Mouse (Mus musculus) cerebellum, adult 2 months (tissue): ENCODE results near the gene Tspan2. TPM values are rescaled to one million over a fixed set of nuclear protein-coding genes. Genes with fewer than 3 reads are reported as not detected.

Source experiments
- DNase-seq, 2 experiments: peaks; one replicate each; pipeline ENCODE4 v3.0.0; 2021
- H3K27ac ChIP-seq: fragments of 200-500 bp; 2 replicates; pipeline ENCODE4 v1.5.1; 2012; ENCODE audit warnings: low read length, control low read depth, inconsistent platforms; ENCODE audit not compliant: insufficient read depth
- H3K27me3 ChIP-seq: fragments of 200-500 bp; 2 replicates; pipeline ENCODE4 v1.6.1; 2012; ENCODE audit warnings: inconsistent platforms, mild to moderate bottlenecking, low read length, moderate library complexity; ENCODE audit not compliant: control insufficient read depth, insufficient read depth
- H3K4me1 ChIP-seq: fragments of 200-500 bp; 2 replicates; pipeline ENCODE4 v1.6.1; 2011; ENCODE audit warnings: low read length; ENCODE audit not compliant: control insufficient read depth, insufficient read depth
- H3K4me3 ChIP-seq: fragments of 200-500 bp; replicated peaks from 2 replicates; pipeline ENCODE3; 2011; ENCODE audit warnings: mild to moderate bottlenecking, low read depth, low read length, control low read depth; ENCODE audit not compliant: insufficient read depth
- CTCF ChIP-seq: fragments of 200-500 bp; IDR thresholded peaks from 2 replicates; pipeline ENCODE4 v1.5.1; 2011; ENCODE audit warnings: low read depth, mild to moderate bottlenecking, control low read depth, low read length, moderate library complexity, borderline replicate concordance; ENCODE audit not compliant: insufficient read depth
- POLR2A ChIP-seq: fragments of 200-500 bp; IDR thresholded peaks from 2 replicates; pipeline ENCODE4 v1.6.1; 2011; ENCODE audit warnings: low read length, control low read depth, borderline replicate concordance; ENCODE audit not compliant: insufficient read depth
- WGBS: fragments of 180-500 bp; shearing (Covaris S2); methylation state at CpG from one replicate; pipeline ENCODE4 v1.1.7; 2018; 5-methylcytosine and 5-hydroxymethylcytosine counted together
- polyA plus RNA-seq: library from polyadenylated mRNA; depleted of rRNA; stranded (reverse); fragments of >200 nt; gene quantifications from 2 replicates; pipeline ENCODE4 v1.2.3, GENCODE M21; 2012

The Tspan2 gene
- polyA plus RNA-seq, 1 experiment = 110 TPM

DNA sequence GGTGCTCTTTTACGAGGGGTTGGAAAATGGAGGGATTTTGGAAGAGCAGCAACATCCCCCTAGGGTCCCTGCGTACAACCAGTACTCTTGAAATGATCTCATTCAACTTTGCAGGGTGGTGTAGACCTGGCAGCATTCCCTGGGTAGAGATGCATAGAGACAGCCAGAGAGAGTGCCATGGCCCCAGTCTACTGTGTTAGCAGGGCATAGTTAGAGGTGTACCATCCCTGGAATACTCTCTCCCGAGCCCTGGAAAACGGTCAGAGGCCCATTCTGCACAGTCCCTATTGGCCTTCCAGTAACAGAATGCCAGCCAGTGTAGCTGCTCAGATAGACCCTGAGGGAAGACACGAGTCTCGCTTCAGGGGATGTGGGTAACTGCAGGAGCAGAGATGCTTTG is 1.3 kb downstream of the Tspan2 start:
- H3K27ac ChIP-seq = no peak overlapping the region
- 66% methylated on average over 6 of the region's 6 CpGs for WGBS

DNA sequence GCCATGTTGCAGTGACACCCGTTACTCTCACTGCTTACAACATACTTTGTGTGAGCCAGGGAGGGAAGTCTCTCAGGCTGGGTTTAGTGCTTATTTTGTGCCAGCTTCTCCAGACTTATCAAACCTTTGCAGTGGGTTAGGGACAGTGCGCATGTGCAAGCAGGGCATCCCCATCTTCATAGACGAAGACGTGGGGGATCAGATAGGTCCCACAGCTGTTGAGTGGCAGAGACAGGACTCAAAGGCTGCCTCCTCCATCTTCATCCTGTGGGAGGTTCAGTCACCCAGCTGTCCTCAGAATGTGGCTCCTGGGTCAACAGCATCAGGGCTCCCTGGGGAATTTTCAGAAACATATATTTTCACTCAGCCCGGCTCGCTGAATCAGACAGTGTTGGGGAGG is 2.1 kb downstream of the Tspan2 start:
- 83% methylated on average over 6 of the region's 6 CpGs for whole genome bisulfite sequencing
- no peak for DNase-seq
- H3K4me3 ChIP-seq = no peak overlapping the region
- peaks cover 7% of the 10 kb centered on the region for H3K4me1 ChIP-seq
- H3K27me3 ChIP-seq = no peaks in the 10 kb centered on the region
- no peak for TF ChIP-seq CTCF
- TF ChIP-seq POLR2A = no peak
- no peak overlapping the region; the same call in 1 of the 2 replicates for H3K27ac ChIP-seq

More for the DNA sequence above, 1.3 kb downstream of the Tspan2 start:
- DNase-seq = peak; percentile 26 to 30
- TF ChIP-seq POLR2A = no peak
- no peak for TF ChIP-seq CTCF
- no peaks in the 10 kb centered on the region for H3K27me3 ChIP-seq
- H3K4me3 ChIP-seq = peak overlapping the region; percentile 11
- peaks cover 7% of the 10 kb centered on the region for H3K4me1 ChIP-seq

DNA sequence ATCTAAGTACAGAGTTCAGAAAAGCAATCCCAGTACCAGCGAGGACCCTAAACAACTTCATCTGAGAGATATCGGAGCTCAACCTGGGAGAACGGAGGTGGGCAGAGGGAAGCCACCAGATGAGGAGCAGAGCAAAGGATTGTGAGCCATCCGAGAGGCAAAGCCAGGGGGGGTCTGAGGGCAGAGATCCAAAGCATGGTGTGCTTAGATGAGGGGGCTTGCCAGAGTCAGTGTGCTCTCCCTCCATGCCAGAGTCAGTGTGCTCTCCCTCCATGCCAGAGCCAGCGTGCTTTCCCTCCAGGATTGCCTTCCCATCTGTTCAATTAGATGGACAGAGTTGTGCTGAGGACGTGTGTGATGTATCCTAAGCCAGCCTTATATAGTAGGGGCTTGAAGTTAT is 2.8 kb downstream of the Tspan2 start:
- Histone ChIP-seq H3K4me1 (peaks cover 7% of the 10 kb centered on the region), H3K27me3 (no peaks in the 10 kb centered on the region), H3K4me3 (peak overlapping the region; percentile 26), H3K27ac (no peak overlapping the region)
- peak in 1 of 2 experiments; percentile 24 for DNase-seq
- TF ChIP-seq POLR2A (no peak), CTCF (no peak)
- 17% methylated on average over 6 of the region's 6 CpGs for WGBS

DNA sequence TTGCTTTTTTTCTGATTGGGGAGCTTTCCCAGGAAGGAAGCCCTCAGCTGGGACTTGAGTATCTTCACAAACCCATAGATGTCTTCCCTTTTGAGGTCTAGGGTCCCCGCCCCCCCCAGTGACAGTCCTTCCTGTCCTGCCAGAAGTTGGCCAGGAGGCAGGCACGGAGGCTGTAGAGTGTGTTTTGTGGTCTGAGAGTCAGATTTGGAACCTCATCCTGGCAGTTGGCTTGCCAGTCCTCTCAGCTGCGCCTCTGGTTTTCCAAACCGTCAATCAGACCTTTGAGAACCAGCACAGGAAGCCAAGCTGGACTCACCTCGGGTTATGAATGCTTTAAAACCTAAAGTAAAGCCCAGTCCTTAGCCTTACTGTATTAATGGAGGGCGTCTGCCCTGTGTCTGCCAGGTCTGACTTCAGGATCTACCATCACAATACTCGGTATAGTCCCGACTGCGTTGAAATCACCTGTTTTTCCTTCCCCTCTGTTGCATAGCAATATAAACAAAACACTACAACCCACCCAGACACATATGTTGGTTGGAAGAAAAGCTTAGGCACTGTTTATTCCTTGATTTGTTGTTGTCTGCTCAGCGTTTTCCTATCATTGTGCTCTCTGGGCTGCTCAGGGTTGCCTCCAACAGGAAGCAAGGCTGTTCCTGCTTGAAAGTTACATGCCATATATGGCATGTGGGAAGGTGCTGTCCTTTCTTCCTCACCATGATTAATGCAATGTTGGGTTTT is 4.0 kb downstream of the Tspan2 start:
- H3K4me1 ChIP-seq = peaks cover 7% of the 10 kb centered on the region
- no peaks in the 10 kb centered on the region for H3K27me3 ChIP-seq
- no peak overlapping the region; the same call in 1 of the 2 replicates for H3K27ac ChIP-seq
- WGBS = 60% methylated on average over 10 of the region's 10 CpGs
- TF ChIP-seq CTCF (no peak), POLR2A (no peak)
- DNase-seq = no peak
- no peak overlapping the region for H3K4me3 ChIP-seq

DNA sequence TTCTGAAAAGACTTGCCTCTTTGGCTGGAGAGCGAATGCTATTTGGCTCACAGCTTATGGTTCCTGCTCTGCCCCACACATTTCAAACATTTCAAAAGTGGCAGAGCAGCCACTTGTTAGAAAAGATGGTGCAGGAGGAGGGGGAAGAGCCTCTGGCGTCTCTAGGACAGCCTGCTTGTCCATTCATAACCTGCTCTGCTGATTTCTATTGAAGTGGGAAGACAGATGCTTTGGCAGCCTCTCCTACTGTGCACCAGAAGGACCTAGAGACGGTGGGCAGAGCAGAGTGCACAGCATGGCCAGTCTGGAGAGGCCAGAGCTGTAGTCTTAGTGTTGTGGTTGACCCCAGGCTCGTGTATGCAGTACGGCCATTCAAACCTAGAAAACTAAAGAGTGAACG is 4.6 kb downstream of the Tspan2 start:
- H3K27me3 ChIP-seq = no peaks in the 10 kb centered on the region
- no peak for TF ChIP-seq CTCF
- no peak for TF ChIP-seq POLR2A
- H3K4me3 ChIP-seq = no peak overlapping the region
- peaks cover 9% of the 10 kb centered on the region for H3K4me1 ChIP-seq
- DNase-seq = no peak
- 39% methylated on average over 6 of the region's 6 CpGs for WGBS
- H3K27ac ChIP-seq = no peak overlapping the region

DNA sequence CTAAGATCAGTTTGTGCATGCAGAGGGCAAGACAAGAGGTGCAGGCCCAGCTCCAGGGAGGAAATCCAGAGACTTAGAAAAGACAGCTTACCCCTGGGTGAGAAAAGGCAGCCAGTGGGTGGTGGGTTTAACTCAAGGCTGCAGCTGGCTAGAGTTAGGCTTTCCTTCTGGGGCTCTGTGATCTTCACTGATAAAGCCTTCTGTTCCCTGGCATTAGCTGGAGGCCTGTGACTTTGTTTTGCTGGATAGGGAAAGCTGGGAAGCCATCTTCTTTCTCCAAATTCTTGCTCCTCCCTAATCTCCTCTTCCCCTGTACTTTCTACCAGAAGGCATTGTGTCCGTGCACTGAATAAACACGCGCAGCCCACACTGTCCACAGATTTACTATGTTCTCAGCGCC is 8.4 kb downstream of the Tspan2 start:
- no peak overlapping the region for H3K27ac ChIP-seq
- DNase-seq = no peak
- no peak for TF ChIP-seq CTCF
- TF ChIP-seq POLR2A = no peak
- no peaks in the 10 kb centered on the region; the same call in 1 of the 2 replicates for H3K27me3 ChIP-seq
- H3K4me1 ChIP-seq = peaks cover 12% of the 10 kb centered on the region
- 86% methylated on average over 4 of the region's 4 CpGs for WGBS
- H3K4me3 ChIP-seq = no peak overlapping the region

DNA sequence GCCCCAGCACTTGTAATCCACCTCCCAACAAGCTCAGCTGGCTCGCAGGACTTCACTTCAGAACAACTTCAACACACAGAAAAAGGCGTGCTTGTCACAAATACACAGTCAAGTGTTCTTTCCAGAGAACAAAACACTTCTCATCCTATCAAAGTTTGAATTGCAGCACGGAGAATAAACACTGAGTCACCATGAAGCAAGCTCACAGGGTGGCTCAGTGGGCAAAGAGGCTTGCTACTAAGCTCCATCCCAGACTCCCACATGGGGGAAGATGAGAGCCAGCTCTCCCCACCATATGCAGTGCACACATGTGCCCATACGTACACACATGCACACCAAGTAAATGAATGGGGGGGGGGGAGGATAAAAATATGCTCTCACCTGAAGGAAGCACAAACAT is 8.9 kb downstream of the Tspan2 start:
- 84% methylated on average over 4 of the region's 4 CpGs for WGBS

More for the DNA sequence above, 8.9 kb downstream of the Tspan2 start:
- no peak for TF ChIP-seq POLR2A
- TF ChIP-seq CTCF = no peak
- Histone ChIP-seq H3K4me1 (peaks cover 12% of the 10 kb centered on the region), H3K27me3 (no peaks in the 10 kb centered on the region; the same call in 1 of the 2 replicates), H3K4me3 (no peak overlapping the region), H3K27ac (peak overlapping the region; percentile 55; the same call in 1 of the 2 replicates)
- no peak for DNase-seq
